Mouse (Mus musculus) thymus, adult 2 months (tissue): ENCODE measurements around the gene Ttc37.

Experiments
- CTCF ChIP-seq: fragments of 200-500 bp; IDR thresholded peaks from 2 replicates; pipeline ENCODE4 v1.5.1; 2012; ENCODE audit warnings: mild to moderate bottlenecking, control low read depth, low read length, moderate library complexity, borderline replicate concordance; ENCODE audit not compliant: control insufficient read depth, poor library complexity, insufficient read depth; ENCODE audit errors: extremely low read depth
- POLR2A ChIP-seq: fragments of 200-500 bp; IDR thresholded peaks from 2 replicates; pipeline ENCODE4 v1.6.1; 2012; ENCODE audit warnings: mild to moderate bottlenecking, low read length, control low read depth, moderate library complexity; ENCODE audit not compliant: control insufficient read depth, poor library complexity, insufficient read depth; ENCODE audit errors: extremely low read depth

DNA sequence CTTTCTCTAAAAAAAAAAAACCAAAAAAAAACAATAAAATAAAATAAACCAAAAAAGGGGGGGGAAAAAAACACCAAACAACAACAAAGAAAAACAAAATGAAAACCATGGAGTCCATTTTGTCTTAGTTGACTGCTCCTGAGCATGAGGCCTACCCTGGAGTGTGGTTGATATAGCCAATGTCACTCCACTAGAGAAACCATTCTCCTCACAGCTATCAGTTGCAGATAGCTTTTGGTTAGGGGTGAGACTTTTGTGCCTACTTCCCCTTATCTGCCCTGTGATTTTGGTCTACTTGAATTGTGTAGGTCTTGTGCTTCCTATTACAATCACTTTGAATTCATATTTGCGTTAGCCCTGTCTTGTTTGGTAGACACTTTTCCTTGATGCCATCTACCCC, 59.0 kb downstream of the Ttc37 start:
- TF ChIP-seq CTCF (no peak), POLR2A (no peak)
